Mouse (Mus musculus) monocyte, adult 5-6 weeks (primary cell): ENCODE measurements around the gene Cdkl1. TPM values are rescaled to one million over a fixed set of nuclear protein-coding genes. Genes with fewer than 3 reads are reported as not detected.

Experiments used
- ATAC-seq: fragments of 153-309, 156-312 bp; replicated peaks from 2 replicates; pipeline ENCODE4 v1.8.0; 2017; ENCODE audit warnings: mild to moderate bottlenecking; ENCODE audit not compliant: low TSS enrichment, insufficient number of reproducible peaks, severe bottlenecking, poor library complexity, low FRiP score
- total RNA-seq: library from RNA; stranded (forward); fragments of 200-1000, 200-491, 200-594 nt; gene quantifications from 3 replicates; pipeline ENCODE4 v1.2.3, GENCODE M21; 2017

Cdkl1 gene
- total RNA-seq, 1 experiment from 2014 or later, result 1.2 TPM

DNA sequence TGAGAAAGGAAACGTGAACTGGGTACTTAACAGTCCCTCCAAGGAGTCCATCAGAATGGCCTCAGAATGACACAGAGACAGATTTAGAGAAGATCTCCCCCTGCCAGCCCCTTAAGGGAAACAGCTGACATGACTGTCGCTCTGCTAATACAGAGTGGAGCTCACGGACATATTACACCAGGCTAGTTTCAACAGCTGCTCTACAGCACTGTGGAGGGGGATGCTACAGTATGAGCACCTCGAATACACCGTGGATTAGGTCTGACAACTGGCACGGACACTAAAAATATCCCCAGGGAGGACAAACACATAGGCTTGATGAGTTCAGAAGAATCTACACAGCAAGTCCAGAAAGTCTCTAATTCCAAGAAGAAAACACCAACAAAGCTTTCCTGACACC is 92.7 kb downstream of the Cdkl1 start:
- ATAC-seq, result no peak

Other genes starting within 250 kb of the Cdkl1 start
- gene Vcpkmt, start 208.2 kb downstream of the Cdkl1 start, total RNA-seq, result 10.9 to 19.7 TPM (median 14.9 TPM) in 3 replicates
- gene Sos2, start 109.4 kb downstream of the Cdkl1 start, total RNA-seq, result 43.3 to 91.0 TPM (median 60.5 TPM) in 3 replicates
- 0.38 to 1.8 TPM in 2 of 3 replicates, not detected in the other for gene L2hgdh, start 66.4 kb downstream of the Cdkl1 start, total RNA-seq
- gene Atp5s, start 66.3 kb downstream of the Cdkl1 start, total RNA-seq, result 1.1 to 11.9 TPM (median 5.0 TPM) in 3 replicates
- gene Atl1, start 101.3 kb upstream of the Cdkl1 start, total RNA-seq, result 0.85 to 2.1 TPM (median 1.1 TPM) in 3 replicates
- gene Map4k5, start 101.9 kb upstream of the Cdkl1 start, total RNA-seq, result 41.3 to 64.2 TPM (median 51.0 TPM) in 3 replicates
- gene Sav1, start 195.7 kb upstream of the Cdkl1 start, total RNA-seq, result 38.9 to 63.2 TPM (median 58.3 TPM) in 3 replicates